Mouse (Mus musculus) CH12.LX (cell line): ENCODE measurements at regions not wholly inside any gene's neighbourhood (a gene's known extent, or its start where the extent isn't known, plus 50 kb on each side); places are given as distances from the start of the nearest gene placed in this dataset.

Experiments
- DNase-seq: peaks from one replicate; pipeline ENCODE4 v3.0.0-alpha.2; 2013; ENCODE audit errors: extremely low read depth
- H3K27ac ChIP-seq: 2 replicates; pipeline ENCODE4 v1.5.1; 2012; ENCODE audit warnings: low read depth, mild to moderate bottlenecking, control low read depth, moderate library complexity; ENCODE audit not compliant: insufficient read depth
- H3K27me3 ChIP-seq: replicated peaks from 2 replicates; pipeline ENCODE3; 2012; ENCODE audit warnings: inconsistent platforms
- H3K36me3 ChIP-seq, 2 experiments: replicated peaks in 1 of 2; 2 replicates each; pipeline versions ENCODE3 to v1.6.1; 2012; ENCODE audit warnings: inconsistent platforms in 1 of 2, low read length in 1 of 2, mild to moderate bottlenecking in 1 of 2, mixed read lengths in 1 of 2, moderate library complexity in 1 of 2; ENCODE audit not compliant: control insufficient read depth in 1 of 2, insufficient read depth in 1 of 2
- H3K4me1 ChIP-seq, 2 experiments: 2 replicates each; pipeline ENCODE4 v1.6.1; 2012; ENCODE audit warnings: inconsistent platforms in 1 of 2, moderate library complexity in 1 of 2; ENCODE audit not compliant: insufficient read depth in 2 of 2, control insufficient read depth in 1 of 2
- H3K4me2 ChIP-seq: 2 replicates; pipeline ENCODE4 v1.6.1; 2012; ENCODE audit warnings: low read depth, mild to moderate bottlenecking, control low read depth; ENCODE audit not compliant: poor library complexity, insufficient read depth, severe bottlenecking
- H3K4me3 ChIP-seq, 3 experiments: fragments of 150-350 bp in 1 of 3; sonication (generic) in 1 of 3; replicated peaks in 1 of 3; 2 replicates each; pipeline versions ENCODE3 to v1.5.1; 2011 to 2012; ENCODE audit warnings: low read depth in 2 of 3, low read length in 2 of 3, mild to moderate bottlenecking in 2 of 3, moderate library complexity in 2 of 3, control low read depth in 1 of 3, improper control_type of control experiment in 1 of 3, inconsistent platforms in 1 of 3, mixed read lengths in 1 of 3; ENCODE audit not compliant: poor library complexity in 1 of 3
- H3K79me2 ChIP-seq: replicated peaks from 2 replicates; pipeline ENCODE4 v1.6.1; 2012; ENCODE audit warnings: mild to moderate bottlenecking, moderate library complexity; ENCODE audit not compliant: control insufficient read depth, poor library complexity, insufficient read depth, severe bottlenecking; ENCODE audit errors: extremely low read depth
- H3K9ac ChIP-seq: 2 replicates; pipeline ENCODE4 v1.6.1; 2012; ENCODE audit warnings: low read depth, mild to moderate bottlenecking, control low read depth, moderate library complexity; ENCODE audit not compliant: insufficient read depth
- H3K9me3 ChIP-seq: replicated peaks from 2 replicates; pipeline ENCODE3; 2012; ENCODE audit warnings: low read length, inconsistent platforms, mixed read lengths
- E2F4 ChIP-seq: IDR thresholded peaks from 2 replicates; pipeline ENCODE4 v1.6.1; 2011; ENCODE audit warnings: low read depth, low read length, improper control_type of control experiment; ENCODE audit not compliant: insufficient replicate concordance
- GABPA ChIP-seq: IDR thresholded peaks from 2 replicates; pipeline ENCODE4 v1.6.1; 2012; ENCODE audit warnings: low read depth, low read length, improper control_type of control experiment, inconsistent platforms; ENCODE audit not compliant: insufficient replicate concordance
- JUN ChIP-seq: IDR thresholded peaks from 2 replicates; pipeline ENCODE4 v1.6.1; 2011; ENCODE audit warnings: low read depth, mild to moderate bottlenecking, low read length, improper control_type of control experiment, moderate library complexity; ENCODE audit not compliant: insufficient read depth
- MAFK ChIP-seq: IDR thresholded peaks from 2 replicates; pipeline ENCODE4 v1.6.1; 2011; ENCODE audit warnings: low read length, improper control_type of control experiment; ENCODE audit not compliant: insufficient replicate concordance
- MAX ChIP-seq: IDR thresholded peaks from 2 replicates; pipeline ENCODE4 v1.6.1; 2011; ENCODE audit warnings: low read length, improper control_type of control experiment
- MAZ ChIP-seq: IDR thresholded peaks from 2 replicates; pipeline ENCODE4 v1.6.1; 2012; ENCODE audit warnings: low read depth, mild to moderate bottlenecking, inconsistent platforms, low read length, improper control_type of control experiment, moderate library complexity
- MEF2A ChIP-seq: IDR thresholded peaks from 2 replicates; pipeline ENCODE4 v1.6.1; 2014; ENCODE audit warnings: low read depth, mild to moderate bottlenecking, inconsistent platforms, low read length, improper control_type of control experiment, borderline replicate concordance
- MYC ChIP-seq: IDR thresholded peaks from 2 replicates; pipeline ENCODE4 v1.6.1; 2011; ENCODE audit warnings: low read depth, mild to moderate bottlenecking, improper control_type of control experiment, low read length
- NELFE ChIP-seq: IDR thresholded peaks from 2 replicates; pipeline ENCODE4 v1.6.1; 2011; ENCODE audit warnings: low read depth, low read length, improper control_type of control experiment
- POLR2AphosphoS2 ChIP-seq: IDR thresholded peaks from 2 replicates; pipeline ENCODE4 v1.6.1; 2011; ENCODE audit warnings: low read depth, low read length, improper control_type of control experiment
- SIN3A ChIP-seq: IDR thresholded peaks from 2 replicates; pipeline ENCODE4 v1.6.1; 2012; ENCODE audit warnings: low read length, improper control_type of control experiment, inconsistent platforms
- UBTF ChIP-seq: IDR thresholded peaks from 2 replicates; pipeline ENCODE4 v1.6.1; 2012; ENCODE audit warnings: low read depth, mild to moderate bottlenecking, inconsistent platforms, low read length, improper control_type of control experiment, moderate library complexity
- USF1 ChIP-seq: IDR thresholded peaks from 2 replicates; pipeline ENCODE4 v1.6.1; 2014; ENCODE audit warnings: low read depth, mild to moderate bottlenecking, inconsistent platforms, low read length, improper control_type of control experiment
- ZKSCAN1 ChIP-seq: IDR thresholded peaks from 2 replicates; pipeline ENCODE4 v1.6.1; 2012; ENCODE audit warnings: low read depth, inconsistent platforms, low read length, improper control_type of control experiment, borderline replicate concordance
- dilution Hi-C: fragments of 300-500 bp; cut with MboI; formaldehyde crosslinking; loops from 2 replicates; pipeline ENCODE4 v1.14.3; 2020; ENCODE audit warnings: low sequenced_read_pairs; ENCODE audit not compliant: extremely low pct_unique_long_range_greater_than_20kb, extremely low pct_ligation_motif_present
- in situ Hi-C: fragments of 300-500 bp; cut with MboI; formaldehyde crosslinking; loops from 3 replicates; pipeline ENCODE4 v1.14.3; 2019; ENCODE audit warnings: low sequenced_read_pairs, low pct_ligation_motif_present, low pct_unique_long_range_greater_than_20kb, mixed read lengths

DNA sequence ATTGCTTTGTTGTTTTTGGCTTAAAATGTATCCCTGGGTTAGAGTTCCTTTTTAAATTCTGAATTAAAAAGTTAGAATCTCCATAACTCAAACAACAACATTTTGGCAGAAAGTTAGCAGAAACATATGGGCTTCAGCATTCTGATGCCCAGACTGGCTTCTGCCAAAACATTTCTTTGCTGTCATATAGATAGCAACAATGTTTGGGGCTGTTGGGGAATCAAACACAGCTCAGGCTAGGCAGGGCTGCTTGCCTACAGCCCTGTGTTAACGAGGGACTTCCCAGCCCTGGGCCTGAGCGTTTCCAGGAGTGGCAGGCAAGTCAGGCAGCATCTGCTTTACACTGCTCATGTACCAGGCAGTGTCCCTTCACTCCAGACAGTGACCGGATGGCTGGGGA is 201.0 kb upstream of the Pard3b start:
- no peak overlapping the region for H3K4me2 ChIP-seq
- no peak overlapping the region for H3K4me3 ChIP-seq
- in situ Hi-C loops (no loop called here), dilution Hi-C loops (no loop called here)
- H3K27ac ChIP-seq: no peak overlapping the region
- no peaks in the 10 kb centered on the region for H3K36me3 ChIP-seq
- peaks cover 0 to 18% of the 10 kb centered on the region in 2 experiments; a peak in 2 of 4 replicates for H3K4me1 ChIP-seq
- no peaks in the 10 kb centered on the region for H3K79me2 ChIP-seq
- no peak overlapping the region for H3K9ac ChIP-seq
- no peaks in the 10 kb centered on the region for H3K27me3 ChIP-seq
- H3K9me3 ChIP-seq: no peaks in the 10 kb centered on the region
- no peak for TF ChIP-seq MYC
- TF ChIP-seq E2F4: no peak
- TF ChIP-seq NELFE: no peak
- TF ChIP-seq JUN: no peak
- no peak for TF ChIP-seq MAFK
- TF ChIP-seq MAX: no peak
- TF ChIP-seq ZKSCAN1: no peak
- no peak for TF ChIP-seq MAZ
- TF ChIP-seq MEF2A: no peak
- TF ChIP-seq SIN3A: no peak
- no peak for TF ChIP-seq GABPA
- TF ChIP-seq POLR2AphosphoS2: no peak
- DNase-seq: no peak

- Histone ChIP-seq H3K9ac (no peak overlapping the region), H3K4me1 (peaks cover 0 to 6% of the 10 kb centered on the region in 2 experiments; a peak in 1 of 4 replicates), H3K4me3 (no peak overlapping the region), H3K27ac (no peak overlapping the region), H3K9me3 (no peaks in the 10 kb centered on the region), H3K4me2 (no peak overlapping the region), H3K79me2 (no peaks in the 10 kb centered on the region), H3K27me3 (no peaks in the 10 kb centered on the region), H3K36me3 (no peaks in the 10 kb centered on the region)
- in situ Hi-C loops: no loop called here
- no peak for TF ChIP-seq ZKSCAN1
- no peak for TF ChIP-seq UBTF
- no peak for TF ChIP-seq NELFE
- no peak for TF ChIP-seq USF1
- dilution Hi-C loops: no loop called here
- DNase-seq: no peak
These were observed 177.2 kb upstream of the Pard3b start for GRCm38 (mm10) chr1:61461435-61461834.
